Mouse (Mus musculus) ES-Bruce4 (cell line): ENCODE data around the gene Tnfsf13.

Source experiments
- CTCF ChIP-seq: IDR thresholded peaks from one replicate; pipeline ENCODE4 v1.8.1; 2011; ENCODE audit warnings: low read depth, low read length
- EP300 ChIP-seq: IDR thresholded peaks from 2 replicates; pipeline ENCODE4 v1.6.1; 2011; ENCODE audit warnings: low read depth, low read length; ENCODE audit not compliant: insufficient read depth

DNA sequence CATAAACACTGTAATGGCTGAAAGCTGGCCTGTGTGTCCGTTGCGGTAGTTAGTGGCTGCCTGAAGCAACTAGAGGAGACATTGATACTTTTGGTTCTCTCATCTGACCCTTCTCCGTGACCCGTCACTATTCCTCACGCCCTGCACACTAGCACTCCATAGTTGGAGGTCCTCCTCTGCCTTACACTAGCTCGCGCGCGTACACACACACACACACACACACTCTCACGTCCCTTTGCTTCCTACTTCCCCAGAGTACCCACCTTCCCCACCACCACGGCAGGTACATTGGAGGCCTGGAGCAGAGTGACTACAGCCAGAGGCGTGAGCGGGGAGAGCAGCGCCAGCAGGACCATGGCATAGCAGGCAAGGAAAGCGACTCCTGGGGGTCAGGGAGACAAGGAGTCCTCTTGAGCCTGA, 28.1 kb downstream of the Tnfsf13 start:
- TF ChIP-seq CTCF: no peak
- TF ChIP-seq EP300: no peak
